Mouse (Mus musculus) leukemia stem cell, adult 10-12 weeks (primary cell): ENCODE results near the gene Ovca2. TPM values are rescaled to one million over a fixed set of nuclear protein-coding genes. Genes with fewer than 3 reads are reported as not detected.

Experiments
- polyA plus RNA-seq: library from polyadenylated mRNA; stranded (reverse); fragments of >175 nt; gene quantifications from 2 replicates; pipeline ENCODE4 v1.2.3, GENCODE M21; 2012; ENCODE audit warnings: low replicate concordance

The Ovca2 gene
- polyA plus RNA-seq = 1.3 and 2.2 TPM in 2 replicates

DNA sequence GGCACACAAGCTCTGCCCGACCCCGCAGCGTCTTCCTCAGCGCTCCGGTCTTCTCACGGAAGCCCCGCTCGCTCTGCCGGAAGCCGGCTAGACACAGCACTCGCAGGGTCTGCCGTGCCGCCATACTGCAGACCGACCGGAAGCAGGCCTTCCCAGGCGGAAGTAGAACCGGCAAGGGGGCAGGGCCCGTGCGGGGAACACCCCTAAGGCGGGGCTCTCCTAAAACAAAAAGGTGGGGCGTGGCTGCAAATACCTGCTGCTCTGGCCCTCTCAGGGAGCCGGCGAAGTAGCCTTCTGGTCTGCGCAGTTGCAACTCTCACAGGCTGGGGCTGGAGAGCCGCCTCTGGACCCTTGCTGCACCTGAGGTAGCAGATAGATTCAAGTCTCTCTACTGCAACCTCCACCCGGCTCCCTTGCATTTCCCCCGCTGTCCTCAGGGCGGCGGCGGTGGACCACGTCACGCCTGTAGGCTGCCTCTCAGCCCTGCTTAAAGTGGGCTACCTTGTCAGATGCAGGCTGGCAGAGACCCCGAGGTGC is at the start of gene Ovca2:
Gene Ovca2, minus strand, starts transcription at position 164 of the 537 bp plus-strand sequence.

GRCm38 (mm10) chr11:75193256-75194071 is 14.8 kb upstream of the Ovca2 start, which contains the start of gene Rtn4rl1:
Gene Rtn4rl1, plus strand, starts transcription at chr11:75193783.

GRCm38 (mm10) chr11:75190905-75191441 is 12.3 kb upstream of the Ovca2 start, which contains the start of gene Dph1:
Gene Dph1, minus strand, starts transcription at chr11:75191241.

GRCm38 (mm10) chr11:75169405-75170080 is 9.1 kb downstream of the Ovca2 start, which contains the start of gene Hic1:
Gene Hic1, minus strand, starts transcription at chr11:75169519.

Other genes starting within 250 kb of the Ovca2 start
- 2.8 and 3.2 TPM in 2 replicates for gene Hic1, start 9.3 kb downstream of the Ovca2 start, polyA plus RNA-seq
- 52.3 and 91.0 TPM in 2 replicates for gene Dph1, start 12.4 kb upstream of the Ovca2 start, polyA plus RNA-seq
- 0.71 and 0.87 TPM in 2 replicates for gene Rtn4rl1, start 14.9 kb upstream of the Ovca2 start, polyA plus RNA-seq
- 36.1 and 98.9 TPM in 2 replicates for gene Rpa1, start 169.5 kb upstream of the Ovca2 start, polyA plus RNA-seq
- gene Smyd4, start 169.6 kb upstream of the Ovca2 start, polyA plus RNA-seq = 1.1 and 1.2 TPM in 2 replicates
- gene Serpinf1, start 243.9 kb upstream of the Ovca2 start, polyA plus RNA-seq = 1.7 TPM in 2 replicates